Comparison of ENCODE assay signal across 19 mouse cellular contexts in genomic region chr11:67099241-67099640, GRCm38 (mm10). TPM values are rescaled to one million over a fixed set of nuclear protein-coding genes. Genes with fewer than 3 reads are reported as not detected.
DNase-seq lines count a peak whose midpoint lies in the region; TF ChIP-seq lines count a peak whose summit lies in the region.
"Had no signal": no experiment of that assay in that cellular context is flagged by ENCODE, and none has a peak within 500 bp of the region (broad histone marks: within the 10 kb centered on the region; RNA-seq: fewer than 3 reads in every experiment).

No protein-coding gene starts in this region.

- no peak for TF ChIP-seq CTCF in gastrocnemius, adult 2 months (IDR thresholded peaks at IDR 0.05)
- no peak for TF ChIP-seq CTCF in left cerebral cortex, adult 2 months (IDR thresholded peaks at IDR 0.05)

- no peak overlapping the region for H3ac ChIP-seq in myocyte (ENCODE audit: control insufficient read depth, insufficient read length)

- no peak overlapping the region for H3K4me2 ChIP-seq in myocyte (ENCODE audit: low read depth)
- H3K4me2 ChIP-seq: embryonic facial prominence, embryonic 12.5 days; forebrain, embryonic 12.5 days had no signal

- no peak overlapping the region for H3K27ac ChIP-seq in gastrocnemius, adult 2 months
- peak overlapping the region; percentile 28; the same call in 1 of the 2 replicates for H3K27ac ChIP-seq in left cerebral cortex, adult 2 months
- H3K27ac ChIP-seq: embryonic facial prominence, embryonic 10.5 days; embryonic facial prominence, embryonic 12.5 days; forebrain, embryonic 10.5 days; forebrain, embryonic 12.5 days had no signal

- H3K79me2 ChIP-seq in myocyte (ENCODE audit: control insufficient read depth, insufficient read depth): no peaks in the 10 kb centered on the region

- peak; percentile 22 for DNase-seq in gastrocnemius, adult 2 months
- no peak for DNase-seq in gastrocnemius, postnatal 14 days
- no peak for DNase-seq in left cerebral cortex, adult 2 months (ENCODE audit: extremely low spot score in 1 of 2, low spot score in 2 of 2)
- DNase-seq in left cerebral cortex, postnatal 14 days (ENCODE audit: low spot score in 2 of 2): no peak
- DNase-seq: adrenal gland, adult 8-10 months; adrenal gland, postnatal 14 days; adrenal gland, postnatal 36 days; B cell, adult 2 months; cerebellum, adult 11-12 months; cerebellum, adult 2 months; cerebellum, adult 9-10 months; cerebellum, postnatal 10 days; cerebellum, postnatal 25 days had no signal

- H3K27me3 ChIP-seq in myocyte (ENCODE audit: control insufficient read depth, insufficient read depth, insufficient read length): no peaks in the 10 kb centered on the region
- H3K27me3 ChIP-seq: embryonic facial prominence, embryonic 12.5 days had no signal

- no peak overlapping the region for H3K4me3 ChIP-seq in gastrocnemius, adult 2 months
- no peak overlapping the region for H3K4me3 ChIP-seq in left cerebral cortex, adult 2 months
- no peak overlapping the region for H3K4me3 ChIP-seq in myocyte
- H3K4me3 ChIP-seq: embryonic facial prominence, embryonic 10.5 days; embryonic facial prominence, embryonic 12.5 days; forebrain, embryonic 10.5 days; forebrain, embryonic 12.5 days had no signal

- H3K36me3 ChIP-seq in myocyte (ENCODE audit: control insufficient read depth, insufficient read depth): peaks cover 5% of the 10 kb centered on the region
- H3K36me3 ChIP-seq: embryonic facial prominence, embryonic 10.5 days; embryonic facial prominence, embryonic 12.5 days; forebrain, embryonic 10.5 days; forebrain, embryonic 12.5 days; G1E had no signal

- intact Hi-C loops in gastrocnemius, adult 2 months (cut with DNase I): no loop called here
- intact Hi-C loops in gastrocnemius, postnatal 14 days (cut with DNase I; ENCODE audit: low total_unique reads): no loop called here
- intact Hi-C loops in left cerebral cortex, adult 2 months (cut with DNase I): no loop called here
- intact Hi-C loops in left cerebral cortex, postnatal 14 days (cut with DNase I): no loop called here

- peak; percentile 54 for TF ChIP-seq POLR2A in myocyte (IDR thresholded peaks at IDR 0.05; ENCODE audit: insufficient read length, low read depth)

TF ChIP-seq in myocyte, 11 proteins besides CTCF, POLR2A, EP300 and RAD21:
- peak; percentile 55 for TF ChIP-seq POLR2AphosphoS2 (IDR thresholded peaks at IDR 0.05; ENCODE audit: insufficient read length, low read depth)
- TF ChIP-seq MAX (IDR thresholded peaks at IDR 0.05; ENCODE audit: low read depth): no peak

RNA-seq across cellular contexts. Expression of gene Myh3, which starts 21.1 kb away (rescaled TPM):
- total RNA-seq in gastrocnemius, adult 2 months (2021): 10 to 100 TPM in 1 of 2 experiments, 1 to 10 TPM in 1; 7.8 to 15.3 TPM
- 10 to 100 TPM; 33.8 to 49.2 TPM for total RNA-seq in gastrocnemius, postnatal 14 days (2021)
- total RNA-seq in left cerebral cortex, adult 2 months (2021): 1 to 10 TPM; 4.7 to 6.0 TPM
- total RNA-seq in left cerebral cortex, postnatal 14 days (2021): 1 to 10 TPM; 1.8 to 2.1 TPM
- polyA plus RNA-seq in myocyte (2012; fragmentation: generic; extraction: Trizol): 876 TPM
- total RNA-seq: G1E had no signal
- polyA plus RNA-seq: G1E had no signal

RNA-seq across cellular contexts. Expression of gene Sco1, which starts 46.8 kb away (rescaled TPM):
- 10 to 100 TPM in 1 of 2 experiments, 1 to 10 TPM in 1; 5.6 to 10.3 TPM for total RNA-seq in gastrocnemius, adult 2 months (2021)
- 1 to 10 TPM; 8.5 to 8.6 TPM for total RNA-seq in gastrocnemius, postnatal 14 days (2021)
- 10 to 100 TPM; 10.2 to 11.2 TPM for total RNA-seq in left cerebral cortex, adult 2 months (2021)
- 1 to 10 TPM; 8.3 to 8.8 TPM for total RNA-seq in left cerebral cortex, postnatal 14 days (2021)
- polyA plus RNA-seq in myocyte (2012; fragmentation: generic; extraction: Trizol): 14.7 TPM

RNA-seq across cellular contexts. Expression of gene Adprm, which starts 46.8 kb away (rescaled TPM):
- total RNA-seq in gastrocnemius, adult 2 months (2021): 1 to 10 TPM; 6.8 to 9.9 TPM
- 1 to 10 TPM; 5.6 to 7.8 TPM for total RNA-seq in gastrocnemius, postnatal 14 days (2021)
- 10 to 100 TPM; 24.2 to 24.8 TPM for total RNA-seq in left cerebral cortex, adult 2 months (2021)
- total RNA-seq in left cerebral cortex, postnatal 14 days (2021): 10 to 100 TPM; 21.7 to 24.0 TPM
- polyA plus RNA-seq in myocyte (2012; fragmentation: generic; extraction: Trizol): 13.1 TPM
